Mouse (Mus musculus) layer of hippocampus, adult 2 months (tissue): ENCODE data around the gene Rflna. TPM values are rescaled to one million over a fixed set of nuclear protein-coding genes. Genes with fewer than 3 reads are reported as not detected.

Experiments
- DNase-seq, 2 experiments: peaks; one replicate each; pipeline ENCODE4 v3.0.0; 2022; ENCODE audit warnings: low spot score in 2 of 2
- H3K27ac ChIP-seq: fragments of 200-600 bp; 2 replicates; pipeline ENCODE4 v1.8.1; 2022
- H3K4me3 ChIP-seq: fragments of 200-600 bp; 2 replicates; pipeline ENCODE4 v1.8.1; 2022; ENCODE audit warnings: mild to moderate bottlenecking
- CTCF ChIP-seq: fragments of 200-600 bp; conservative IDR thresholded peaks from 2 replicates; pipeline ENCODE4 v1.8.1; 2022; ENCODE audit warnings: antibody characterized with exemption, mild to moderate bottlenecking, moderate library complexity
- total RNA-seq, 2 experiments: library from RNA; stranded (reverse); gene quantifications; 2 replicates each; pipeline ENCODE4 v1.2.3; 2021

The Rflna gene
- total RNA-seq, 2 experiments from 2014 or later: 0.44 to 0.83 TPM

DNA sequence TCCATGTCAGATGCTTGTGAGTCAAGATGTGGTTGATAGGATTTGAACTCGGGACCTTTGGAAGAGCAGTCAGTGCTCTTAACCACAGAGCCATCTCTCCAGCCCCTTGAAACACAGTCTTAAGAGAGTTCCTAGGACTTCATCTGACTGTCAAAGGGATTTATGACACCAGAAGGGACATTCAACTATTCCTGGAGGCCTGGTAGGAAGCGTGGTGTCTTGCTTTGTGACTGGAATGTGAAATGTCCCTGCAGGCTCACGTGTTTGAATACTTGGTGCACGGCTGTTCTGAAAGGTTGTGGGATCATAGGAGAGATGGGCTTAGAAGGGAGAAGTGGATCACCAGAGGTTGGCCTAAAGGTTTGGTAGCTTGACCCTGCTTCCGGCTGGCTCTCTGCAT, 16.4 kb upstream of the Rflna start:
- Histone ChIP-seq H3K27ac (no peak overlapping the region), H3K4me3 (no peak overlapping the region)
- no peak for DNase-seq
- no peak for TF ChIP-seq CTCF

DNA sequence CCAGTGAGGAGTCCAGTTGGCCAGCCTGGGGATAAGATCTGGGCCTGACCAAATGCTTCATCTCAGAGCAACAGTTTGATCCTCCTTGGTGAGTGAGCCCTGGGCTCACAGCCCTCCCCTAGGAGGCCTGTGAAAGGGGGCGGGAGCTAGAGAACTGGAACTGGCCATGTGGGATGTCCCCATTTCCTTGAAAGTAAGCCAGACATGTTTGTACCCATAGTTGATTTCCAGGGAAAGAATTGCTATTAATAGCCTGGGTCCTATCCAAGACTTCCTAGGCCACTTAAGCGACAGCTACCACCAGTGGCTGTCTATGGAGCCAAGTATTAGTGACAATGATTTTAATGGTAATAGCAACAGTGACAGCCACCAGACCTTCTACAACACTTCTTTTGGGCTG, 13.3 kb upstream of the Rflna start:
- DNase-seq: no peak
- Histone ChIP-seq H3K4me3 (no peak overlapping the region), H3K27ac (no peak overlapping the region)
- TF ChIP-seq CTCF: no peak

DNA sequence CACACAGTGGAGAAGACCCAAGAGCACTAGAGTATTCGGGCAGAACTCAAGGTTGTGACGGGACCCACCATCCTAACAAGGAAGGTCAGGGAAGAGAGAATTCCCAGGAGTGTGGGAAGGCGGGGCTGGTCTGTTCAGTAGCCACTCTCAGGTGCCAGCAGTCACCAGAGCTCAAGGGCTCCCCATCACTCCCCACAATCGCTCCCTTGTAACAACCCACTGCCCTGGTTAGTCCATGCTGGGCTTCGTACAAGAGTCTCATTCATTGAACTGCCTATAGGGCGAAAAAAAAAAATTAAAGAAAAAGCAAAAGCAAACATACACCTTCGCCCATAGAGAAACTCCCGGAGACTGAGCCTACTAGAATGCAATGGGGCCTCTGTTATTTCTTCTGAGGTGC, 10.7 kb upstream of the Rflna start:
- no peak for DNase-seq
- TF ChIP-seq CTCF: no peak
- Histone ChIP-seq H3K27ac (no peak overlapping the region), H3K4me3 (no peak overlapping the region)

DNA sequence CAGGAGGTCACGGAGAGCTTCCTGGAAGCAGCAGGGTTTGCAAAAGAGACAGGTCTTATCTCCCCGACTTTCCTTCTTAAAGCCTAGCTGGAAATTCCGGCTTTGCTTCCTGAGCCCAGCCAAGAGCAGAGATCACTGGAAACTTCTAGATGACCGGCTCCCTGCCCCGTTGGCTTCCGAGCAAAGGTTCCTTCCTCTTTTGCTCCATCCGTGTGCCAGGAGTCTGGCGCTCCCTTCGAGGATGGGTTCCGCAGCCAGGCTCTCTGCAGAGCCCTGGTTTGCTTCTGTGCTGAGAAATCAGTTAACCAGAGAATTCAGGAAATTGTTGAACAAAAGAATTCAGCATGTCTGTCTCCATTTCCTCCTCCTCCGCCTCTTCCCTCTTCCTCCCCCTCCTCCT, 10.1 kb upstream of the Rflna start:
- no peak overlapping the region for H3K27ac ChIP-seq
- no peak for TF ChIP-seq CTCF
- H3K4me3 ChIP-seq: no peak overlapping the region
- no peak for DNase-seq

GRCm38 (mm10) chr5:124996816-124997215, 6.2 kb upstream of the Rflna start:
- DNase-seq: peak; percentile 57 to 73
- Histone ChIP-seq H3K27ac (peak overlapping the region; percentile 28; the same call in 1 of the 2 replicates), H3K4me3 (no peak overlapping the region)
- no peak for TF ChIP-seq CTCF

DNA sequence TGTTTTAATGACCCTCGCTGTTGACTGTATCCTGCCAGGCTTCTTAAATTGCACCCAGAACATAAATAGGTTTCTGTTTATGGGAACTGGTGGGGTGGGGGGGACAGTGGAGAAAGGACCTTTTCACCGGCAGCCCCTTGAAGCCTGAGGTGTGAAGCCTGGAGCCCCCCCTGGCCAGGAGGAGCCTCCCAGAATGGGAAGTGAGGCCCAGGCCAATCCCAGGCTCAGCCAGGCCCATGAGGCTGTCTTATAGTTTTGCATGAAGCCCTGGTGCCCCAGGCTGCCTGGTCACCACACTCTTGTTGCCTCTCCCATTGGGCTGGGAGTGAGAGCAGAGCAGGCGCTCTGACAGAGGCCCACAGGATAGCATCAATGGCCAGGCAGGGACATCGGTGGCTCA, 5.1 kb upstream of the Rflna start:
- TF ChIP-seq CTCF: no peak
- DNase-seq: no peak

DNA sequence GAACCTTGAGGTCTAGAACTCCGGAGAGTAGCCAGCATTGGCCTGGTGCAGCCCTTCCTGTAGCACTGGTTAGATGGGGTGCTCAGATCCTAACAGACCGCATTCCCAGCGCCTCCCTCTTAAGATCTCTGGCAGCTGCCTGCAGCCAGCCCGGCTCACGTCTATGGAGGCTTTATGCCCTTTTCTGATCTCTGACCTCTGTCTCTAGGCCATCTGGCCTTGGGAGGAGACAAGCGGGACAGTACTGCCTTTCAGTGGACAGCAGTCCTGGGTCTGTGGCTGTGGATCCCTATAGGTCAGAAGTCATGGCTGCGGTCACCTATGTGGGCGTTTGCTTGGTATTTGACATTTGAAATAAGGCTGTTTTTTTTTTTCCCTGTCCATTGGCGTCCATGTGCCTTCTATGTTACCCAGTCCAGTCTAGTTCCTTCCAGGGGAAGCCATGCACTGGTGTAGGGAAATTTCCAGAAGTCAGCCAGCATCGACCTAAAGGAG, 2.2 kb upstream of the Rflna start:
- DNase-seq: no peak
- H3K27ac ChIP-seq: no peak overlapping the region
- TF ChIP-seq CTCF: no peak

More for the DNA sequence above, 5.1 kb upstream of the Rflna start:
- Histone ChIP-seq H3K27ac (no peak overlapping the region), H3K4me3 (no peak overlapping the region)

DNA sequence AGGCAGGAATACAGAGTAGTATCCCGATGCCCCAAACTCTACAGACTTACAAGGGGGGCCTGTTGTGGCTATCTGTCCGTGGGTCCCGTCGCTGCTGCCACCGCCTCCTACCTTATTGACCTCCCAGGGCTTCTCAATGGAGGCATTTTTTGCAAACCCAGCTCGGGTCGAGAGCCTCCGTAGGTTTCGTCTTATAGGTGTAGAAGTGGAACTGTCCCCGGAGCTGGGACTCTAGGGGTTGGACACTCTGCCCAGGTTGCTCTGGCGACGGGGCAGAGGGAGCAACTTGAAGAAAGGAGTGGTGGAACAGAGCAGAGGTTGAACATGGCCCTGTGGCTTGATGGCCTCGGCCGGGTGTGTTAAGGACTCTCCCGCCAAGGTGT, 843 bp downstream of the Rflna start:
- no peak overlapping the region for H3K4me3 ChIP-seq

More for the DNA sequence above, 2.2 kb upstream of the Rflna start:
- H3K4me3 ChIP-seq: no peak overlapping the region

DNA sequence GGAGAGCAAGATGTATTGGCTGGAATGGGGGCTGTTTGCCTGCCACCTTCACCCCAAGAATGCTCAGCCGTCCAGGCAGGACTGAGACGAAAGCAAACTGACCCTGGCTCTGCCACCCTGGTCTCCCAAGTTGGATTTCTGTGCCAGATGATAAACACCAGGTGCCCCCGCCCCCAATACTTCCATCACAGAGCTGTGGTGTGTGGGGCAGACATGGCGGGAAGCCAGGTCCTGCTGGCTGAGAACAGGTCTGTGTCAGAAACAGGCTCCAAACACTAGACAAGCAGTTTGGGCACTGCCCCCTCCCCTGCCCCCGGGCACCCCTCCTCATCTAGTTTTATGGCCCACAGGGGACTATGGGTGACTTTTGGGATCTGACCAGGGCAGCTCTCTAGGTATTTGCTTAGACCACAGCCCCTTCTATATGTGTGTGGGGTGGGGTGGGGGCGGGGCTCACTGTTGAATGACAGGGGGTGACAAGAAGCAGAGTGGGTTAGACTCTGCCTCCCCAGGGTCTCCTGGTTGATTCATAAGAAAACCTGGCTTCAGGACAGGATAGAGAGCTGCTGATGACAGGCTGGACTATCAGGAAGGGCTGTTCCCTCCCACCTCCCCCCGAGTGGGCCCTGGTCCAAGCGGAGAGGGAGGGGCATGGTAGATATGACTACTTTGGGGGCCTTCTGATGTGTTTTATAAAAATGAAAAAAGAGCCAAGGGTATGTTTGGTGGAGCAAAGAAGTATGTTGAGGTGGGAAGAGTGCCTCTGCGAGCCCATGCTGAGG, 3.0 kb downstream of the Rflna start:
- no peak overlapping the region for H3K27ac ChIP-seq
- no peak for TF ChIP-seq CTCF
- DNase-seq: no peak
- no peak overlapping the region for H3K4me3 ChIP-seq

More for the DNA sequence above, 843 bp downstream of the Rflna start:
- DNase-seq: no peak
- H3K27ac ChIP-seq: no peak overlapping the region
- no peak for TF ChIP-seq CTCF

DNA sequence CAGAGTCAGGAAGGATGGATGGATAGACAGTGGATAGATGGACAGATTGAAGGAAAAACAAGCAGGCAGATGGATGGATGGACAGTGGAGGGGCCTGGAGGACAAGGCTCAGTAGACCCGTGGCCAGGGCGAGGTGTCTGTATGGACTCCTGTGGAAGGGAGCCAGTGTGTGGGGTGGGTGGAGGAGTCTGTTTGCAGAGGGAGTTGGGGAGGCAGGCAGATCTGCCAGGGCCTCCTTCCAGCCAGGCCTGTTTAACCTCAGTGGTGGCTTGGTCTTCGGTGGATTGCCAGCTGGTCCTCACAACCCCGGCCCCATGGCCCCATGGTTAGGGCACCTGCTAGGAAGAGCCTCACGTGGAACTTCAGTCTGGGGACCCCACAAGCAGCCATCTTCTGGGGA, 3.9 kb downstream of the Rflna start:
- no peak overlapping the region for H3K27ac ChIP-seq
- DNase-seq: no peak
- H3K4me3 ChIP-seq: no peak overlapping the region
- TF ChIP-seq CTCF: no peak

DNA sequence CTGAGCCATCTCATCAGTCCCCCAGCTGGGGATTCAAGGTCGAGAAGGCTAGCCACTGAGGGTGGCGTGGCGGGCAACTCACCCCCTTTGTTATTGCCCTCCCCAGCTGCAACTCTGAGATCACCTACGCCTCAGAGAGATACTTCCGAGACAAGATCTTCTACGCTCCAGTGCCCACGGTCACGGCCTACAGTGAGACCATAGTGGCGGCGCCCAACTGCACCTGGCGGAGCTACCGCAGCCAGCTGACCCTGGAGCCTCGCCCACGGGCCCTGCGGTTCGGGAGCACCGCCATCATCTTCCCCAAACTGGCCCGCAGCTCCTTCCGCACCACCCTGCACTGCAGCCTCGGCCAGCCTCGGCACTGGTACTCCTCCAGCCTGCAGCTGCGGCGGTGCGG, 8.1 kb downstream of the Rflna start:
- H3K4me3 ChIP-seq: no peak overlapping the region
- no peak for DNase-seq
- TF ChIP-seq CTCF: no peak
- no peak overlapping the region for H3K27ac ChIP-seq

DNA sequence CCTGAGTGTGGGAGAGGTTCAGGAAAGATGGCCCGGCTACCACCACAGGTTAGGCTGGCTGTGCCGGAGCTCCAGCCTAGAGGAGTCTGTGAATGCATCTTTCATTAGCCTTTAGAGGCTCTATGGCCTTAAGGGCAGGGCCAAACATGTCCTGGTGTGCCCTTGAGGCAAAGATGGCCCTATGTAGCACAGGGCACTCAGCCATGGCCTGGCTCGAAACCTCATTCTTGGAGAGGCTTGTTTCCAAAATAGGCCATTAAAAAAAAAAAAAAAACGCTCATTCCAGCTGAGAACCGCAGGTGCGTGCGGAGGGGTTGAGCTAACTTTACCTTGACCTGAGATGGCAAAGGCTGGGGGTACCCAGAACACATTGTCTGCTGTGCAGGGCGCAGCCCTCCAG, 8.6 kb downstream of the Rflna start:
- no peak for TF ChIP-seq CTCF
- Histone ChIP-seq H3K4me3 (no peak overlapping the region), H3K27ac (no peak overlapping the region)
- no peak for DNase-seq

GRCm38 (mm10) chr5:125014497-125014896, 11.5 kb downstream of the Rflna start:
- no peak overlapping the region for H3K4me3 ChIP-seq
- peak; percentile 36 to 80 for DNase-seq
- peak overlapping the region; percentile 51; the same call in 1 of the 2 replicates for H3K27ac ChIP-seq
- peak; percentile 93 for TF ChIP-seq CTCF

- Histone ChIP-seq H3K4me3 (no peak overlapping the region), H3K27ac (peak overlapping the region; percentile 51; the same call in 1 of the 2 replicates)
- TF ChIP-seq CTCF: no peak
- no peak for DNase-seq
These were observed 12.0 kb downstream of the Rflna start for GRCm38 (mm10) chr5:125015066-125015465.
